Mouse (Mus musculus) bone marrow macrophage, adult 2 months (primary cell): ENCODE data around the gene Dock2. TPM values are rescaled to one million over a fixed set of nuclear protein-coding genes. Genes with fewer than 3 reads are reported as not detected.

Experiments
- H3K27ac ChIP-seq: 2 replicates; pipeline ENCODE4 v1.5.1; 2012; ENCODE audit warnings: low read depth, low read length; ENCODE audit not compliant: insufficient read depth
- H3K4me1 ChIP-seq: 2 replicates; pipeline ENCODE4 v1.6.1; 2012; ENCODE audit warnings: low read length; ENCODE audit not compliant: control insufficient read depth, insufficient read depth
- H3K4me3 ChIP-seq: 2 replicates; pipeline ENCODE4 v1.5.1; 2012; ENCODE audit warnings: mild to moderate bottlenecking, low read length, moderate library complexity; ENCODE audit not compliant: insufficient read depth
- CTCF ChIP-seq: IDR thresholded peaks from 2 replicates; pipeline ENCODE4 v1.5.1; 2012; ENCODE audit warnings: low read depth, mild to moderate bottlenecking, low read length, moderate library complexity
- POLR2A ChIP-seq: IDR thresholded peaks from 2 replicates; pipeline ENCODE4 v1.6.1; 2012; ENCODE audit warnings: mild to moderate bottlenecking, low read depth, low read length, borderline replicate concordance
- polyA plus RNA-seq: library from polyadenylated mRNA; stranded (reverse); fragments of >200 nt; gene quantifications from 2 replicates; pipeline ENCODE4 v1.2.4, GENCODE M21; 2012; ENCODE audit not compliant: missing spikeins, insufficient read depth, insufficient read length

Dock2 gene
- polyA plus RNA-seq, 1 experiment: 104 TPM

GRCm38 (mm10) chr11:34314534-34315379 lies 468.9 kb downstream of the Dock2 start, which contains the start of gene Fam196b:
Gene Fam196b (plus strand): TSS chr11:34314822.
- Histone ChIP-seq H3K4me1 (no peaks in the 10 kb centered on the region), H3K27ac (no peak within 1 kb of the TSS), H3K4me3 (no peak within 1 kb of the TSS)
- TF ChIP-seq POLR2A (no peak), CTCF (no peak)

GRCm38 (mm10) chr11:34312208-34312607 lies 471.5 kb downstream of the Dock2 start:
- H3K4me3 ChIP-seq: no peak overlapping the region
- no peak overlapping the region for H3K27ac ChIP-seq
- TF ChIP-seq POLR2A (no peak), CTCF (no peak)
- H3K4me1 ChIP-seq: no peaks in the 10 kb centered on the region

GRCm38 (mm10) chr11:34311717-34312116 lies 472.0 kb downstream of the Dock2 start:
- TF ChIP-seq POLR2A: no peak
- TF ChIP-seq CTCF: no peak
- no peak overlapping the region for H3K4me3 ChIP-seq
- H3K27ac ChIP-seq: no peak overlapping the region
- H3K4me1 ChIP-seq: no peaks in the 10 kb centered on the region

- TF ChIP-seq CTCF: no peak
- Histone ChIP-seq H3K4me3 (no peak overlapping the region), H3K27ac (no peak overlapping the region), H3K4me1 (no peaks in the 10 kb centered on the region)
These were observed 474.3 kb downstream of the Dock2 start for GRCm38 (mm10) chr11:34309360-34309759.

GRCm38 (mm10) chr11:34308731-34309130 lies 475.0 kb downstream of the Dock2 start:
- no peak overlapping the region for H3K4me3 ChIP-seq
- no peak overlapping the region for H3K27ac ChIP-seq
- no peaks in the 10 kb centered on the region for H3K4me1 ChIP-seq
- TF ChIP-seq POLR2A (no peak), CTCF (no peak)

GRCm38 (mm10) chr11:34306231-34306630 lies 477.5 kb downstream of the Dock2 start:
- H3K4me1 ChIP-seq: no peaks in the 10 kb centered on the region
- H3K27ac ChIP-seq: no peak overlapping the region
- H3K4me3 ChIP-seq: no peak overlapping the region
- TF ChIP-seq CTCF: no peak
- no peak for TF ChIP-seq POLR2A

- Histone ChIP-seq H3K4me1 (no peaks in the 10 kb centered on the region), H3K27ac (no peak overlapping the region), H3K4me3 (no peak overlapping the region)
- TF ChIP-seq CTCF: no peak
- TF ChIP-seq POLR2A: no peak
These were observed 483.6 kb downstream of the Dock2 start for GRCm38 (mm10) chr11:34300064-34300463.

GRCm38 (mm10) chr11:34299550-34299949 lies 484.1 kb downstream of the Dock2 start:
- TF ChIP-seq CTCF: no peak
- H3K4me1 ChIP-seq: no peaks in the 10 kb centered on the region
- no peak overlapping the region for H3K4me3 ChIP-seq
- no peak overlapping the region for H3K27ac ChIP-seq

GRCm38 (mm10) chr11:34297698-34298378 lies 485.9 kb downstream of the Dock2 start:
- TF ChIP-seq CTCF (no peak), POLR2A (no peak)
- H3K27ac ChIP-seq: no peak overlapping the region
- no peak overlapping the region for H3K4me3 ChIP-seq
- H3K4me1 ChIP-seq: no peaks in the 10 kb centered on the region

GRCm38 (mm10) chr11:34291304-34291703 lies 492.4 kb downstream of the Dock2 start:
- no peak overlapping the region for H3K4me3 ChIP-seq
- H3K4me1 ChIP-seq: no peaks in the 10 kb centered on the region
- TF ChIP-seq POLR2A: no peak
- no peak for TF ChIP-seq CTCF
- H3K27ac ChIP-seq: no peak overlapping the region
